Mouse (Mus musculus): ENCODE data around the gene Tnfsf12. TPM values are rescaled to one million over a fixed set of nuclear protein-coding genes. Genes with fewer than 3 reads are reported as not detected.

The Tnfsf12 gene
- polyA plus RNA-seq, 1 experiment from 2014 or later: 1.7 TPM

GRCm38 (mm10) chr11:69655264-69656064 is 40.2 kb downstream of the Tnfsf12 start, which contains the start of gene Sox15:
Sox15 (plus strand) TSS chr11:69655314.
- H3K27ac ChIP-seq (ENCODE audit: low read depth, low read length): peak within 1 kb of the TSS; percentile 0; the same call in 1 of the 2 replicates
- no peaks in the 10 kb centered on the region for H3K4me1 ChIP-seq (ENCODE audit: control insufficient read depth, insufficient read depth, low read length)
- ATAC-seq (ENCODE audit: insufficient read depth, low FRiP score, low TSS enrichment) (peak; percentile 73; the same call in 1 of the 2 replicates), DNase-seq (ENCODE audit: low spot score) (peak; percentile 87)
- H3K4me2 ChIP-seq (ENCODE audit: low read depth): no peak within 1 kb of the TSS
- H3K9ac ChIP-seq (ENCODE audit: low read length): 0 out of 2 replicates have a peak within 1 kb of the TSS, but pooled peaks have one; percentile 7
- 28% methylated on average over 34 of the region's 34 CpGs for WGBS
- no peaks in the 10 kb centered on the region for H3K9me3 ChIP-seq (ENCODE audit: control insufficient read depth, low read length)
- H3K27me3 ChIP-seq (ENCODE audit: control insufficient read depth, insufficient read depth, low read length): no peaks in the 10 kb centered on the region
- no peak within 1 kb of the TSS for H3K4me3 ChIP-seq (ENCODE audit: low read depth, low read length)
- peaks cover 38% of the 10 kb centered on the region for H3K36me3 ChIP-seq (ENCODE audit: control insufficient read depth, insufficient read depth, low read length)

GRCm38 (mm10) chr11:69654760-69655159 is 40.9 kb downstream of the Tnfsf12 start:
- no peaks in the 10 kb centered on the region for H3K27me3 ChIP-seq (ENCODE audit: control insufficient read depth, insufficient read depth, low read length)
- peak overlapping the region; percentile 0; the same call in 1 of the 2 replicates for H3K27ac ChIP-seq (ENCODE audit: low read depth, low read length)
- DNase-seq (ENCODE audit: low spot score) (no peak), ATAC-seq (ENCODE audit: insufficient read depth, low FRiP score, low TSS enrichment) (no peak)
- no peak overlapping the region for H3K4me2 ChIP-seq (ENCODE audit: low read depth)
- peaks cover 40% of the 10 kb centered on the region for H3K36me3 ChIP-seq (ENCODE audit: control insufficient read depth, insufficient read depth, low read length)
- H3K4me1 ChIP-seq (ENCODE audit: control insufficient read depth, insufficient read depth, low read length): no peaks in the 10 kb centered on the region
- no peaks in the 10 kb centered on the region for H3K9me3 ChIP-seq (ENCODE audit: control insufficient read depth, low read length)
- H3K4me3 ChIP-seq (ENCODE audit: low read depth, low read length): no peak overlapping the region
- no peak overlapping the region for H3K9ac ChIP-seq (ENCODE audit: low read length)
- WGBS: 45% methylated on average over 9 of the region's 9 CpGs

GRCm38 (mm10) chr11:69653399-69653798 is 42.2 kb downstream of the Tnfsf12 start:
- ATAC-seq (ENCODE audit: insufficient read depth, low FRiP score, low TSS enrichment): no peak
- no peaks in the 10 kb centered on the region for H3K9me3 ChIP-seq (ENCODE audit: control insufficient read depth, low read length)
- H3K4me1 ChIP-seq (ENCODE audit: control insufficient read depth, insufficient read depth, low read length): no peaks in the 10 kb centered on the region
- DNase-seq (ENCODE audit: low spot score): no peak
- H3K4me2 ChIP-seq (ENCODE audit: low read depth): no peak overlapping the region
- H3K36me3 ChIP-seq (ENCODE audit: control insufficient read depth, insufficient read depth, low read length): peaks cover 46% of the 10 kb centered on the region
- 80% methylated on average over 5 of the region's 5 CpGs for WGBS
- H3K27ac ChIP-seq (ENCODE audit: low read depth, low read length): no peak overlapping the region
- H3K27me3 ChIP-seq (ENCODE audit: control insufficient read depth, insufficient read depth, low read length): no peaks in the 10 kb centered on the region
- H3K4me3 ChIP-seq (ENCODE audit: low read depth, low read length): no peak overlapping the region
- H3K9ac ChIP-seq (ENCODE audit: low read length): no peak overlapping the region

- H3K27me3 ChIP-seq (ENCODE audit: control insufficient read depth, insufficient read depth, low read length): no peaks in the 10 kb centered on the region
- no peak overlapping the region for H3K9ac ChIP-seq (ENCODE audit: low read length)
- H3K36me3 ChIP-seq (ENCODE audit: control insufficient read depth, insufficient read depth, low read length): peaks cover 43% of the 10 kb centered on the region
- ATAC-seq (ENCODE audit: insufficient read depth, low FRiP score, low TSS enrichment) (no peak), DNase-seq (ENCODE audit: low spot score) (no peak)
- 94% methylated on average over 5 of the region's 5 CpGs for WGBS
- H3K4me1 ChIP-seq (ENCODE audit: control insufficient read depth, insufficient read depth, low read length): no peaks in the 10 kb centered on the region
- no peaks in the 10 kb centered on the region for H3K9me3 ChIP-seq (ENCODE audit: control insufficient read depth, low read length)
- H3K4me2 ChIP-seq (ENCODE audit: low read depth): no peak overlapping the region
- H3K4me3 ChIP-seq (ENCODE audit: low read depth, low read length): no peak overlapping the region
- no peak overlapping the region for H3K27ac ChIP-seq (ENCODE audit: low read depth, low read length)
These were observed 49.8 kb downstream of the Tnfsf12 start for GRCm38 (mm10) chr11:69645860-69646259.

MicroRNA genes within 50 kb of the gene (microRNA counts, 519-probe panel; counts per million panel counts)
- 171 counts per million, percentile 57 among the panel's probes with 10 or more counts for microRNA mmu-miR-1934

Small RNA genes lying within 50 kb of the gene (microRNA-seq; reads per million reads assigned to microRNA genes)
- 1.3 reads per million for gene Mir1934

Other genes with a start within 250 kb of the Tnfsf12 start
- gene Dnah2, start 146.7 kb downstream of the Tnfsf12 start, polyA plus RNA-seq (2014; fragmentation: Nextera tagmentation; extraction: Ambion mirVana): 0.92 and 1.2 TPM in 2 replicates
- gene Efnb3, start 135.6 kb downstream of the Tnfsf12 start, polyA plus RNA-seq (2014; fragmentation: Nextera tagmentation; extraction: Ambion mirVana): 9.6 and 9.7 TPM in 2 replicates
- gene Wrap53, start 115.6 kb downstream of the Tnfsf12 start, polyA plus RNA-seq (2014; fragmentation: Nextera tagmentation; extraction: Ambion mirVana): 34.5 and 34.6 TPM in 2 replicates
- 169 and 175 TPM in 2 replicates for gene Trp53, start 115.5 kb downstream of the Tnfsf12 start, polyA plus RNA-seq (2014; fragmentation: Nextera tagmentation; extraction: Ambion mirVana)
- 7.2 and 7.7 TPM in 2 replicates for gene Atp1b2, start 89.9 kb downstream of the Tnfsf12 start, polyA plus RNA-seq (2014; fragmentation: Nextera tagmentation; extraction: Ambion mirVana)
- gene Shbg, start 77.9 kb downstream of the Tnfsf12 start, polyA plus RNA-seq (2014; fragmentation: Nextera tagmentation; extraction: Ambion mirVana): not detected in 2 replicates
- 14.9 and 19.0 TPM in 2 replicates for gene Sat2, start 73.8 kb downstream of the Tnfsf12 start, polyA plus RNA-seq (2014; fragmentation: Nextera tagmentation; extraction: Ambion mirVana)
- gene Fxr2, start 62.9 kb downstream of the Tnfsf12 start, polyA plus RNA-seq (2014; fragmentation: Nextera tagmentation; extraction: Ambion mirVana): 36.4 and 40.3 TPM in 2 replicates
- gene Sox15, start 40.5 kb downstream of the Tnfsf12 start, polyA plus RNA-seq (2014; fragmentation: Nextera tagmentation; extraction: Ambion mirVana): not detected in 2 replicates
- gene Mpdu1, start 33.2 kb downstream of the Tnfsf12 start, polyA plus RNA-seq (2014; fragmentation: Nextera tagmentation; extraction: Ambion mirVana): 26.8 and 30.0 TPM in 2 replicates
- gene Cd68, start 29.7 kb downstream of the Tnfsf12 start, polyA plus RNA-seq (2014; fragmentation: Nextera tagmentation; extraction: Ambion mirVana): 5.5 and 6.7 TPM in 2 replicates
- gene Eif4a1, start 23.4 kb downstream of the Tnfsf12 start, polyA plus RNA-seq (2014; fragmentation: Nextera tagmentation; extraction: Ambion mirVana): 781 and 824 TPM in 2 replicates
- gene Senp3, start 13.8 kb downstream of the Tnfsf12 start, polyA plus RNA-seq (2014; fragmentation: Nextera tagmentation; extraction: Ambion mirVana): 88.6 and 93.8 TPM in 2 replicates
- gene Tnfsf13, start 10.1 kb downstream of the Tnfsf12 start, polyA plus RNA-seq (2014; fragmentation: Nextera tagmentation; extraction: Ambion mirVana): 0.19 TPM in 1 of 2 replicates, not detected in the other
- 1.4 and 1.5 TPM in 2 replicates for gene Tnfsfm13, start 249 bp upstream of the Tnfsf12 start, polyA plus RNA-seq (2014; fragmentation: Nextera tagmentation; extraction: Ambion mirVana)
- gene Polr2a, start 62.8 kb upstream of the Tnfsf12 start, polyA plus RNA-seq (2014; fragmentation: Nextera tagmentation; extraction: Ambion mirVana): 65.0 and 65.3 TPM in 2 replicates
- gene Slc35g3, start 66.1 kb upstream of the Tnfsf12 start, polyA plus RNA-seq (2014; fragmentation: Nextera tagmentation; extraction: Ambion mirVana): not detected in 2 replicates
- 0.99 and 1.3 TPM in 2 replicates for gene Zbtb4, start 70.1 kb upstream of the Tnfsf12 start, polyA plus RNA-seq (2014; fragmentation: Nextera tagmentation; extraction: Ambion mirVana)
- 4.2 and 6.2 TPM in 2 replicates for gene Chrnb1, start 100.1 kb upstream of the Tnfsf12 start, polyA plus RNA-seq (2014; fragmentation: Nextera tagmentation; extraction: Ambion mirVana)
- gene Fgf11, start 106.0 kb upstream of the Tnfsf12 start, polyA plus RNA-seq (2014; fragmentation: Nextera tagmentation; extraction: Ambion mirVana): 2.0 and 3.0 TPM in 2 replicates
- 0.69 and 0.88 TPM in 2 replicates for gene Tmem102, start 109.8 kb upstream of the Tnfsf12 start, polyA plus RNA-seq (2014; fragmentation: Nextera tagmentation; extraction: Ambion mirVana)
- not detected in 2 replicates for gene Gm39566, start 119.4 kb upstream of the Tnfsf12 start, polyA plus RNA-seq (2014; fragmentation: Nextera tagmentation; extraction: Ambion mirVana)
- not detected in 2 replicates for gene Spem2, start 122.6 kb upstream of the Tnfsf12 start, polyA plus RNA-seq (2014; fragmentation: Nextera tagmentation; extraction: Ambion mirVana)
- 0.23 TPM in 1 of 2 replicates, not detected in the other for gene Spem1, start 126.3 kb upstream of the Tnfsf12 start, polyA plus RNA-seq (2014; fragmentation: Nextera tagmentation; extraction: Ambion mirVana)
- gene Nlgn2, start 141.9 kb upstream of the Tnfsf12 start, polyA plus RNA-seq (2014; fragmentation: Nextera tagmentation; extraction: Ambion mirVana): 10.9 and 11.4 TPM in 2 replicates
- gene Tmem256, start 142.7 kb upstream of the Tnfsf12 start, polyA plus RNA-seq (2014; fragmentation: Nextera tagmentation; extraction: Ambion mirVana): 289 and 296 TPM in 2 replicates
- 75.4 and 83.7 TPM in 2 replicates for gene Plscr3, start 150.5 kb upstream of the Tnfsf12 start, polyA plus RNA-seq (2014; fragmentation: Nextera tagmentation; extraction: Ambion mirVana)
- gene Tnk1, start 162.9 kb upstream of the Tnfsf12 start, polyA plus RNA-seq (2014; fragmentation: Nextera tagmentation; extraction: Ambion mirVana): 0.23 and 0.72 TPM in 2 replicates
- not detected in 2 replicates for gene Tmem95, start 182.2 kb upstream of the Tnfsf12 start, polyA plus RNA-seq (2014; fragmentation: Nextera tagmentation; extraction: Ambion mirVana)
- 3.1 and 3.6 TPM in 2 replicates for gene Kctd11, start 185.6 kb upstream of the Tnfsf12 start, polyA plus RNA-seq (2014; fragmentation: Nextera tagmentation; extraction: Ambion mirVana)
- gene Acap1, start 199.7 kb upstream of the Tnfsf12 start, polyA plus RNA-seq (2014; fragmentation: Nextera tagmentation; extraction: Ambion mirVana): 0.53 and 1.1 TPM in 2 replicates
- gene 2810408A11Rik, start 205.1 kb upstream of the Tnfsf12 start, polyA plus RNA-seq (2014; fragmentation: Nextera tagmentation; extraction: Ambion mirVana): 14.4 and 15.1 TPM in 2 replicates
- 14.2 and 18.0 TPM in 2 replicates for gene Neurl4, start 205.2 kb upstream of the Tnfsf12 start, polyA plus RNA-seq (2014; fragmentation: Nextera tagmentation; extraction: Ambion mirVana)
- 84.0 and 93.7 TPM in 2 replicates for gene Gps2, start 218.0 kb upstream of the Tnfsf12 start, polyA plus RNA-seq (2014; fragmentation: Nextera tagmentation; extraction: Ambion mirVana)
- gene Eif5a, start 226.1 kb upstream of the Tnfsf12 start, polyA plus RNA-seq (2014; fragmentation: Nextera tagmentation; extraction: Ambion mirVana): 1,905 and 1,926 TPM in 2 replicates
- 3.4 and 4.2 TPM in 2 replicates for gene Ybx2, start 239.9 kb upstream of the Tnfsf12 start, polyA plus RNA-seq (2014; fragmentation: Nextera tagmentation; extraction: Ambion mirVana)

Data from neural tube, embryonic 11.5 days (tissue).